Mouse (Mus musculus) stomach, embryonic 16.5 days (tissue): ENCODE results near the gene Gsk3a. TPM values are rescaled to one million over a fixed set of nuclear protein-coding genes. Genes with fewer than 3 reads are reported as not detected.
A peak's percentile ranks its signal among the peaks of the same experiment; 100 is the strongest.

Experiments used
- ATAC-seq: fragments of 200-750 bp; cut with Nextera tagmentation; 2 replicates; pipeline ENCODE4 v1.8.0; 2017; ENCODE audit warnings: moderate number of reproducible peaks, moderate TSS enrichment; ENCODE audit not compliant: insufficient read depth, low FRiP score
- H3K27ac ChIP-seq: fragments of 300-500 bp; sonication (generic); 2 replicates; pipeline ENCODE4 v1.5.1; 2014; ENCODE audit warnings: low read length
- H3K27me3 ChIP-seq: fragments of 300-500 bp; sonication (generic); 2 replicates; pipeline ENCODE4 v1.6.1; 2014; ENCODE audit warnings: low read length, control low read depth, mixed read lengths; ENCODE audit not compliant: control insufficient read depth, insufficient read depth
- H3K36me3 ChIP-seq: fragments of 300-500 bp; sonication (generic); 2 replicates; pipeline ENCODE4 v1.6.1; 2014; ENCODE audit warnings: low read length; ENCODE audit not compliant: control insufficient read depth, insufficient read depth
- H3K4me1 ChIP-seq: fragments of 300-500 bp; sonication (generic); 2 replicates; pipeline ENCODE4 v1.6.1; 2014; ENCODE audit warnings: low read length, control low read depth, mixed read lengths; ENCODE audit not compliant: control insufficient read depth, insufficient read depth
- H3K4me2 ChIP-seq: fragments of 300-500 bp; sonication (generic); 2 replicates; pipeline ENCODE4 v1.6.1; 2014; ENCODE audit warnings: low read depth, low read length, mixed read lengths
- H3K4me3 ChIP-seq: fragments of 300-500 bp; sonication (generic); replicated peaks from 2 replicates; pipeline ENCODE4 v1.5.1; 2014; ENCODE audit warnings: mild to moderate bottlenecking, low read length
- H3K9ac ChIP-seq: fragments of 300-500 bp; sonication (generic); 2 replicates; pipeline ENCODE4 v1.6.1; 2014; ENCODE audit warnings: low read length
- H3K9me3 ChIP-seq: fragments of 300-500 bp; sonication (generic); replicated peaks from 2 replicates; pipeline ENCODE4 v1.6.1; 2016; ENCODE audit warnings: low read length, control low read depth; ENCODE audit not compliant: control insufficient read depth
- WGBS: fragments of 180-500 bp; shearing (Covaris S2); extraction: QIAGEN DNeasy Blood & Tissue Kit; methylation state at CpG from one replicate; pipeline ENCODE4 v1.1.7; 2014; 5-methylcytosine and 5-hydroxymethylcytosine counted together
- polyA plus RNA-seq: library from polyadenylated mRNA; unstranded; fragments of >200 nt; fragmentation: Nextera tagmentation; extraction: Ambion mirVana; gene quantifications from 2 replicates; pipeline ENCODE4 v1.2.1, GENCODE M21; 2015

The Gsk3a gene
- polyA plus RNA-seq, 1 experiment from 2014 or later, result 5.7 TPM

DNA sequence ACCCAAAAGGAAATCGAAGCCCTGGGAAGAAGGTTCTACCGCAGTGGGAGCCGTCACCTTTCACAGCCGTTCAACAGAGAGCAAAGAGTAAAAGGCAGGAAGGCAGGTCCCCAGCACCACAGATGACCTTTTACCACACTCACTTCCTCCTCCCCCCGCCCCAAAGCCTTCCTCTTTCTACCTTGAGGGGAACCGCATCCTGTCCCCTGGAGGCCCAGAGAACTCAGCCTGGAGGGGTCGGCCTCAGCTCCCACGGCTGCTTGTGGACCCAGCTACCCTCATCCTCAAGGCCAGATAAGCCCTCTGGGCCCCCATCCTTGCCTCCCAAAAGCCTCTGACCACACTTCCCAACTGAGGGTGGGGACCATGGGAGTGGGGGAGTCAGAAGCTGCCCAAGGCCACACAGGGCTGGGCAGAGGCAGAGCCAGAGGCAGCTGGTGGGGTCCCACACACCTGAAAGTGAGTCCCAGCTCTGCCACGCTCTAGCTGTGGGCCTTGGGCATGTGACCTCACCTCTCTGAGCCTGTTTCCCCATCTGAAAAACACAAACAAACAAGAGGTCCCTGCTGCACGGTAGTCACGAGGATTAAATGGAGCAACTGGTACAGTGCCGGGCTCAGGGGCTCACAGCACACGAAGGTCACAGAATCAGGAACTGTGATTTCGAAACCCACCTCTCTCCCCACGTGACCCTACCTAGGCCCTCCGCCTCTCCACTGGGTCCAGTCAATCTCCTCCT is 32.1 kb downstream of the Gsk3a start:
- 0 out of 2 replicates have a peak overlapping the region, but pooled peaks have one; percentile 9 for H3K9ac ChIP-seq
- peaks cover 8% of the 10 kb centered on the region; the same call in 1 of the 2 replicates for H3K4me1 ChIP-seq
- no peak for ATAC-seq
- H3K4me2 ChIP-seq, result 0 out of 2 replicates have a peak overlapping the region, but pooled peaks have one; percentile 2
- H3K36me3 ChIP-seq, result peaks cover 5% of the 10 kb centered on the region; the same call in 1 of the 2 replicates
- no peaks in the 10 kb centered on the region for H3K27me3 ChIP-seq
- 67% methylated on average over 16 of the region's 16 CpGs for WGBS
- H3K27ac ChIP-seq, result 0 out of 2 replicates have a peak overlapping the region, but pooled peaks have one; percentile 36
- H3K9me3 ChIP-seq, result no peaks in the 10 kb centered on the region
- H3K4me3 ChIP-seq, result no peak overlapping the region

DNA sequence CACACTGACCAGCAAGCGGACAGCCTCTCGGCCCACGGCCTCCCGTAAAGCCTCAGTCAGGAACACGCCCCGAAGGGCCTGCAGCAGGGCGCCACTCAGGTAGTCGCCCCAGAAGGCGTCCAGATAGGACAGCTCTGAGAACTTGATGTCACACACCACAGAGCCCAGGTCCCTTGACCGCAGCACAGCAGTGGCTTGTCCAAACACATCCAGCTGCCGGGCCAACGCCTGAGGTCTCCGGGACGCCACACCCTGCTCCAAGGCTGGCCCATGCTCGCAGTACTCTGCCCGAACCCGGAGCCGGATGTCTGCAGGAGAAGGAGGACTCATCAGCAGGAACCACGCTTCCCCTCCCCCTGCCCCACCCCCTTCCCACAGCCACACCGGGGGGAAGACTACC is 34.0 kb downstream of the Gsk3a start:
- Histone ChIP-seq H3K4me1 (peaks cover 5% of the 10 kb centered on the region; the same call in 1 of the 2 replicates), H3K4me3 (no peak overlapping the region), H3K9ac (no peak overlapping the region), H3K4me2 (no peak overlapping the region), H3K27me3 (no peaks in the 10 kb centered on the region), H3K36me3 (peaks cover 5% of the 10 kb centered on the region; the same call in 1 of the 2 replicates), H3K9me3 (no peaks in the 10 kb centered on the region), H3K27ac (no peak overlapping the region)
- ATAC-seq, result no peak
- WGBS, result 81% methylated on average over 20 of the region's 20 CpGs

DNA sequence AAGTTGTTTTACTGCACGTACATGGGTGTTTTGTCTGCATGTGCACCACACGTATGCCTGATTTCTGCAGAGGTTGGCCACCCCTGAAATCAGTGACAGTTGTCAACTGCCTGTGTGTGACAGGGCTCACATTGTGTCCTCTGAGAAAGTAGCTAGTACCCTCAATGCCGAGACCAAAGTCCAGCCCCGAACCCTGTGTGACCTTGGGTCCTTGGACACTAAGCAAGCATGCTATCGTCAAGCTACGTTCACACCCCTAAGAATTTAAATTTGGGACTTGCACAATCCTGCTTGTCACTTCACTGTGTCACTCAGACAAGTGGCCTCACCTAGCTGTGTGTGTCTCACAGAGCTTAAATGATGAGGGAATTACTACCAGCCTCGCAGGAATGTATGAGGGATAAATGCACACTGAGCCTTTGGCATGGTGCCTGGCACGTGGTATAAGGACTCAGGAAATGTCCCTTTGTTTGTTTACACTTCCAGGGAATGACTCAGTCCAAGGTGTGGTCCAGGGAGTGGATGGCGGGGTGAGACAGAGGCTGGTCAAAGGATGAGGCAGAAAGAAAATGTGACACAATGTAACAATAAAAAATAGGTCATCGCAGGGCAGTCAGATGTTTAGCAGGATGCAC is 40.1 kb downstream of the Gsk3a start:
- Histone ChIP-seq H3K27ac (no peak overlapping the region), H3K4me3 (no peak overlapping the region), H3K36me3 (0 out of 2 replicates have a peak, but pooled peaks cover under 1% of the 10 kb centered on the region), H3K9me3 (no peaks in the 10 kb centered on the region), H3K9ac (no peak overlapping the region), H3K27me3 (no peaks in the 10 kb centered on the region), H3K4me2 (no peak overlapping the region), H3K4me1 (peaks cover 5% of the 10 kb centered on the region; the same call in 1 of the 2 replicates)
- WGBS, result 43% methylated on average over 10 of the region's 10 CpGs
- ATAC-seq, result peak; percentile 90

DNA sequence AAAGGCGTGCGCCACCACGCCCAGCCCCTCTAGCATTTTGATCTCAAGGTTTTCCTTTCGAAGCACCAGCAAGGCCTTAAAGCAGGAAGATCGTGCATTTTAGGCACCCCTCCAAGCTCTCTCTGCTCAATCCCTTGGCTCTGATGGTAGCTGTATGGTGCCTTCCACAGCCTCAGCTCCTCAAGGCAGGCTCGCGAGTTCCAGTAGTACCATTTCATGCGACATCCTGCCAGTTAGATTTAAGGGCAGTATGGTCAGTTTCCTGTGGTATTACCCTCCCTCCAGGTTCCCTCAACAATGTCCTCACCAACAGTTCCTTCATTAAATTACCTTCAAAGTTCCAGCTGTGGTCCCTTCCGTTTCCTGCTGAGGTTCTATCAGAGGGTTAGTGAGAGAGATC is 41.5 kb downstream of the Gsk3a start:
- Histone ChIP-seq H3K9ac (no peak overlapping the region), H3K36me3 (no peaks in the 10 kb centered on the region), H3K9me3 (no peaks in the 10 kb centered on the region), H3K27ac (no peak overlapping the region), H3K4me3 (no peak overlapping the region), H3K4me1 (peaks cover 5% of the 10 kb centered on the region; the same call in 1 of the 2 replicates), H3K4me2 (no peak overlapping the region), H3K27me3 (no peaks in the 10 kb centered on the region)
- WGBS, result 81% methylated on average over 9 of the region's 9 CpGs
- no peak for ATAC-seq

DNA sequence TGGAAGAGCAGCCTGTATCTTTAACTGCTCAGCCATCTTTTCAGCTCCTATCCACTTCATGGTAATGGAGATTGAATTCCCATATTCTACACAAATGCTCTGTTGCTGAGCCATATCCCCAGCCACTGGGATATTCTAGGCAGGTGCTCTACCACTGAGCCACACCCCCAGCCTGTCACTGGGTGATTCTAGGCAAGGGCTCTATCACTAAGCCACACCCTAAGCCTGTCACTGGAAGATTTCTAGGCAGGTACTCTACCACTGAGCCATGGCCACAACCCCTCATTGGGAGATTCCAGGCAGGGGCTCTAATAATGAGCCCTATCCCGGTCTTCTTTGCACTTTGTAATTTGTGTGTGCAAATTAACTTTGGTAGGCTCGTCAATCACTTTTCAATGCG is 42.5 kb downstream of the Gsk3a start:
- Histone ChIP-seq H3K27me3 (no peaks in the 10 kb centered on the region), H3K4me1 (peaks cover 5% of the 10 kb centered on the region; the same call in 1 of the 2 replicates), H3K27ac (no peak overlapping the region), H3K36me3 (no peaks in the 10 kb centered on the region), H3K4me2 (no peak overlapping the region), H3K9me3 (no peaks in the 10 kb centered on the region), H3K9ac (no peak overlapping the region), H3K4me3 (no peak overlapping the region)
- no peak; the same call in 1 of the 2 replicates for ATAC-seq
- 74% methylated on average over 3 of the region's 3 CpGs for WGBS

DNA sequence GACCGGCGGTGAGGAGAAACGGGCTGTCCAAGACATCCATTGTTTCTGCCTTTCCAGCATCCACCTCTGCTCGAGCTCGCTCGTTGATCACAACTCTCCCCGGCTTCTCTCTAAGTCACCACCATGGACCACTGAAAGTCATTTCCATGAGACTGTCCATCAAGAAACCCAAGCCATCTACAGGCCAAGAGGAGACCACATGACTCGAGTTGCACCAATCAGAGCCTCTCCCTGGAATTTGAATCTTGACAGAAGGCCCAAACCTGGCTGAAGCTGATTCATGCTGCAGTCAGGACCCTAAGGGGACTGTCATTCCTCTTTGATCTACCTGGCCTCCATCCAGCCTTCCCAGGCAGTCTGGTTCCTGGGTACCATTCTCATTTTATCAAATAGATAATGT is 45.5 kb downstream of the Gsk3a start:
- no peaks in the 10 kb centered on the region for H3K9me3 ChIP-seq
- H3K27ac ChIP-seq, result no peak overlapping the region
- no peaks in the 10 kb centered on the region for H3K27me3 ChIP-seq
- WGBS, result 75% methylated on average over 8 of the region's 8 CpGs
- H3K9ac ChIP-seq, result no peak overlapping the region
- no peak overlapping the region for H3K4me3 ChIP-seq
- no peaks in the 10 kb centered on the region for H3K36me3 ChIP-seq
- H3K4me2 ChIP-seq, result no peak overlapping the region
- ATAC-seq, result no peak
- H3K4me1 ChIP-seq, result no peaks in the 10 kb centered on the region

DNA sequence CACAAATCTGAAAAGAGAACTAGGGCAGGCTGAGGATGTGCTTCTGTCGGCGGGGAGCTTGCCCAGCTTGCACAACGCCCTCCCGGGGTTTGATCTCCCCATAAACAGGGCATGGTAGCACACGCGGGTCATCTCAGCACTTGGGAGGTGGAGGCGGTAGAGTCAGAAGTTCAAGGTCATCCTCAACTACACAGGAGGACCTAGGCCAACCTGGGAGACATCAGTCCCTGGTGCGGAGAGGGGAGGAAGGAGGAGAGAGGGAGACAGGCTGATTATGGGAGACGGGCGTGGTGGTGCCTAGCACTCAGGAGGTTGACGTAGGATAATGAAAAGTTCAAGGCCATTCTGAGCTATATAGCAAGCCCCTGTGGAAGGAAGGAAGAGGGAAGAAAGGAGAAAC is 46.8 kb downstream of the Gsk3a start:
- Histone ChIP-seq H3K4me2 (no peak overlapping the region), H3K4me1 (no peaks in the 10 kb centered on the region), H3K27ac (no peak overlapping the region), H3K4me3 (no peak overlapping the region), H3K36me3 (no peaks in the 10 kb centered on the region), H3K9me3 (no peaks in the 10 kb centered on the region), H3K27me3 (no peaks in the 10 kb centered on the region), H3K9ac (no peak overlapping the region)
- 79% methylated on average over 11 of the region's 11 CpGs for WGBS
- ATAC-seq, result no peak

DNA sequence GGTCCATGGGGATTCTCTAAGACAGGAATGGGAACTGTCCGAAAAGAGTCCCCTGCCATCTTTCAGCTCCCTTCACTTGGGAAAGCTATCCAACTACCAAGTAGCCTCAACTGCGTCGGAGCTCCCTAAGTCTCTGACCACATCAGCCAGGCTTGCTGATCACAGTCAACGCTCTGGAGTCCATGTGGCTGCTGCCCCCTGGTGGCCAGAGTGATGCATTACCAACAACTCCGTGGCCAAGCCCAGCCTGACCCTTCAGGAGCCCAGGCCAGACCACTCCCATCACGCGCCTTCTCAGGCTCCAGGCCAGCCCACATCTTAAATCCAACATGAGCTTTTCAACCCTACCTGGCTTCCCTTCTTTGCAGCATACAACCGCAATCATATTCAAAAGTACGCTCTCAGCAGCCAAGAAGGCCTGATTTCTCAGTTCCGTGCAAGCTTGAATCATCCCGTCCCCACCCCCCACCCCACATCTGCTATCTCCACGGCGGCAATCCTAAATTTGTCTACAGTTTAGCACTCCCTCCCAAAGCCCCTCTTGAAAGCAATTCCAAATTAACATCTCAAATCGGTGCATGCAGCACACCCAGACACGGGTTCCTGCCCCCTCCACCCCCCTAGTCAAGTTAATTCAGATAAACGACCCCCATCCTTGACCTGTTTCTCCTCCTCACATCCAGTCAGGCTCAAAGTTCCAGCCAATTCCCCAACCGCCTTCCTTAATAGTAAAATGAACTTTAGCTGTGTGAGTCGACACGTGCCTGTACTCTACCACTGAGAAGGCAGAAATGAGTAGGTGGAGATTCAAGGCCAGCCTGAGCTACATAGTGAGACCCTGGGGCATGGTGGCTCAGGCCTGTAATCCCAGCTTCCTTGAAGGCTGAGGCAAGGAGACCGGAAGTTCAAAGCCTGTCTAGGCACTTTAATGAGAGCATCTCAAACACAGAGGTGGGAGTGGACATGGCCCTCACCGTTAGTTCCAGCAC is 49.7 kb downstream of the Gsk3a start:
- H3K27me3 ChIP-seq, result peaks cover 14% of the 10 kb centered on the region
- WGBS, result 25% methylated on average over 21 of the region's 21 CpGs
- no peak overlapping the region for H3K4me3 ChIP-seq
- no peaks in the 10 kb centered on the region for H3K9me3 ChIP-seq
- no peak overlapping the region for H3K4me2 ChIP-seq
- ATAC-seq, result peak; percentile 80; the same call in 1 of the 2 replicates
- no peaks in the 10 kb centered on the region for H3K36me3 ChIP-seq
- H3K27ac ChIP-seq, result no peak overlapping the region
- no peaks in the 10 kb centered on the region for H3K4me1 ChIP-seq
- H3K9ac ChIP-seq, result no peak overlapping the region
